Mouse (Mus musculus) retina, embryonic 14.5 days (tissue): ENCODE results near the gene Nmrk2.
"Not testable (repeated sequence)": the region's sequence is repeated elsewhere in the genome, so short reads cannot be mapped to it uniquely, and the experiment has no call there.

Experiments
- DNase-seq: peaks from one replicate; pipeline ENCODE4 v3.0.0-alpha.2; 2015; ENCODE audit warnings: low spot score

Gene Nmrk2

DNA sequence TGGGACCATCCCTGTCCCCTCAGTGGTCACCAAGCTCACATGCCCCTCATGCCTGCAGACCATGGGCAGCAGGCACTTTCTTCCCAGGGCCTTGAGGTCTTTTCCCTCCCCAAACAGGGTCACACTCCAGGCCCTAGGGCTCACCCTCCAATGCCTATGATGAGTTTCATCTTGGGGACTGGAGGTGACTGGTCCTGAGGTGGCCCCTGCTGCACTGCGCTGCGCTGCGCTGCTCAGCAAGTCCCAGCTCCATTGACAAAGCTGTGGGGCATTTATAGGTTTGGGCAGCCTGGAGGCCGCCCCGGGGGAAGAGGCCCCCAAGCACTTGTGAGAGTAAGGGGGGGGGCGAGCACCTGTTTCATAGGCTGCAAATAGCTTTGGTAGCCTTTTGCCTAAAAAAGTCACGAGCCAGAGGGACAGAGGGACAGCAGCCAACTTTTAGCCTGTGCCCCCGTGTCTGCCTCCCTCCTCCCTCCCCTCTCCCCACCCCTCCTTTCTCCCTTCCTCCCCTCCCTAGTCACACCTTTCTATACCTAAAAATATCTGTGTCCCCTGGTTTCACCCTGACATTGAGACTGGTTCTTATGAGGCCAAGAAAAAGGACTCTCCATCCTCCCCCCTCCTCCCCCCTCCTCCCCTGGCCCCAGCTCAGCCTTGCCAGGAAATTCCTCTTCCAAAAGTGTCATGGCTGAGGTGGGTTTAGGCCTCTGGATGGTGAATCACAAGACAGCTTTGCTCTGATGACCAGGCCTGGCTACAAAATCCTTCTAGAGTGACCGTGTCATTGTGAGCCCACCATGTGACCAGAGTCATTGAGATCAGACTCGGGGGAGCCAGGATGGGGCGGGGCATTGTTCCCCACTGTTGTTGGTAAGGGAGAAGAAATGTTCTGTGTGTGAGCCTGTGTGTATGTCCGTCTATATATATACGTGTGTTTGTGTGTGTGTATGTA lies at the start of gene Nmrk2:
Nmrk2 (minus strand) TSS at position 245 of the 952 bp plus-strand sequence.
- no peak for DNase-seq

DNA sequence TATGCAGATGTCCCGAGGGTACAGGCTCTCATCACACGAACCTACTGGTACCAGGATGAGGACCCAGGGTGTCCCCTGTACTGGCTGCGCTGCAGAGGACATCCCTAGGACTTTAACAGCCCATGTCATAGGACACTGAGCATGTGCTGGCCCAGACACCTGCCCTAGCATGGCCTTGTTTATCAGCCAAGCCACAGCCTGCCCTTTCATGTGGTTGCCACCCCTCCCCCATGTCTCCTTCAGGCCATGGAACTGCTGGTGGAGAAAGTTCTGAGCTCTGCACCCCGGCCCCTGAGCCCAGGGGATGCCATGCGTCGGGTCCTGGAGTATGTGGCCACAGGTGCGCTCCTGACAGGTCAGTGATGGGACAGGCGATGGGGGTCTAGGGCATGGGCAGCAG lies 47.6 kb upstream of the Nmrk2 start:
- no peak for DNase-seq

DNA sequence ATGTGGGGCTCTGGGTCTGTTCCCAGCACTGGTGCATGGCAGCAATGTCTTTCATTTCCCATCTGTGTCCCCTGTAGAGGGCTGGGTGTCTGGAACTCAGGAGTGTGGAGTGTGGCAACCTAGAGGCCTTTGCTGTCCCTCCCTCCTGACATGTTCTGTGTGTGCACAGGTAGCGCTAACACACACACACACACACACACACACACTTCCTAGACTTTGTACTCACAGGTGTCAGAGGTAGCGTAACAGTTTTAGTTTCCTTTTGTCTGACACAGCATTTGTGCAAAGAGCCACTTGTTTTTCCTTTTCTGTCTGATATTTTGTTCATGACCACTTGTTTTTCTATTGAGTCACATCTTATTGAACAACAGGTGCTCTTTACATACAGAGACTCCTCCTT lies 46.0 kb upstream of the Nmrk2 start:
- no peak for DNase-seq

DNA sequence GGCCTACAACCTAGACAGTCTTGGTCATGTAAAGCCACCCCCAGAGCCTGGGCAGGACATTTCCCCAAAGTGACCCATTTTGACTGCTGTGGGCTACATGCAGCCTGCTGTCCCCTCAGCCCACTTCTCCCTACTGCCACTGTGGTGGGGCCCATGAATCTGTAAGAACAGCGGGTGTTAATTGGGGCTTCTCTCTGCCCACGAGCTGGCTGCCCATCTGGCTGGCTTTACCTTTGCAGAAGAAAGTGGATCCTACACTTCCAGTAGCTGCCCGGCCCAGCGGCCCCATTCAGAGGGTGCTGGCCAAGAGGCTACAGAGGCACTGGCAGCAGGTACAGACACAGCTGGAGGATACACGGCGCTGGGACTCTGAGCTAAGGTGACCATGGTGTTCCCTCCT lies 43.3 kb upstream of the Nmrk2 start:
- no peak for DNase-seq

DNA sequence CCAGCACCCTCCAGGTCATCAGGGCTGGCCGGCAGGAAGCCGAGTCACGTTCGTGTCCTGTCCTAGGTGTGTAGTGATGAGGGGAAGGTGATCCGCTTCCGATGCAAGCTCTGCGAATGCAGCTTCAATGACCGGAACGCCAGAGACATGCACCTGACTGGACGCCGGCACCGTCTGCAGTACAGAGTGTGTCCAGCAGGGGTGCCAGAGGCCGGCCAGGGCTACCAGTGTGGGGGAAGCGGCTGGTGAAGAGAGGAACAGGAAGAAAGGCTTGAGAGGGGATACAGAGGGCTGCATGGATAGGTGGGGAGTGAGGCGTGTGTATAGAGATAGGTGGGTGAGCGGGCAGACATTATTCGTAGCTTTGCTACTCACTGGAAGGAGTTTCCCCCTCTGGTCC lies 42.7 kb upstream of the Nmrk2 start:
- DNase-seq, result peak; percentile 87

DNA sequence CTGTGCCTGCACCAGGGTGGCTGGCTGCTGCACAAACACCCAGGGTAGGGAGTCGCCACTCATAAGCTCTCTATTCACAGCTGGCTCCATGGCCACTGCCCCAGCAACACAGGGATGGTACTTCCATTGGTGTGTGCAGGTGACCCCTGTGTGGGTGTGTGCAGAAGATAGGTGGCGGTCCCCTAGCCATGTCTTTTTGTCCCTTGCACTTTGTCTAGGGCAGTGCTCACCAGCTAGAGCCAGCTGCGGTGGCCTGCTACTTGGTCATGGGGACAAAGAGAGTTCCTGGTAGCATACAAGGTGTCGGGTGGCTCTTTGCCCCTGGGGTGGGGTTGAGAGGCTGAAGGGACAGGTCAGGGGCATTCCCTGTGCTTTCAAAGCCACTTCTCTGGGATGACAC lies 42.3 kb upstream of the Nmrk2 start:
- DNase-seq, result no peak

DNA sequence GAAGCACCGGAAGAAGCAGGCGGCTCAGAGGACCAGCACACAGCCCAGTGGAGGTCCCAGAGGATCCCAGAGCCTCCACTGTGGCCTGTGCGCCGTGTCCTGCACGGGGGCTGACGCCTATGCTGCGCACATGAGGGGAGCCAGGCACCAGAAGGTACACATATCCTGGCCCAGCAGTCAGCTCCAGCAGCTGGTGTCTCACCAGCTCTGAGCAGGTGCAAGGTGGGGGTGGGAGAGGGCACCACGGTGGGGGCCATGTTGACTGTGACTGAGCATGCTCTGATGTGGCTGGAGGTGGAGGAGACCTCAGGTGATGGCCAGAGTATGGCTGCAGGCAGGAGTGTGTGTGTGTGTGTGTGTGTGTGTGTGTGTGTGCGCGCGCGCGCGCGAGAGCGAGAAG lies 40.2 kb upstream of the Nmrk2 start:
- DNase-seq, result no peak

DNA sequence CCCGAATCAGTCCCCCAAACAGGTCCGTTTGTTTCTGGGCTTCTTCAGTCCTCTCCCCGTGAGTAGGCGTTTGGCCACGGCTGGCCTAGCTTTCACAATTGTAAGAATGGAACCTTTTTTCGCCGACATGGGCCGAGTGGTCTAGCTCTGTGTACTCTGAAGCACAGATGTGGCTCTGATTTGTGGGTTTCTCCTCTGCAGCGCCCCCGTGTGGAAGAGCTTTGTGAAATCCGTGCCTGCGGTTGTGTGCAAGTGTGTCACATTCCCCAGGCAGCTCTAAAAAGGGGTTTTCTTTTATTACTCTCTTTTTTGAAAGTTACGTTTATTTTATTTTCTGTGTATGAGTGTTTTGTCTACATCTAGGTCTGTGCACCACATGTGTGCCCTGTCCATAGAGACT lies 39.0 kb upstream of the Nmrk2 start:
- peak; percentile 82 for DNase-seq

DNA sequence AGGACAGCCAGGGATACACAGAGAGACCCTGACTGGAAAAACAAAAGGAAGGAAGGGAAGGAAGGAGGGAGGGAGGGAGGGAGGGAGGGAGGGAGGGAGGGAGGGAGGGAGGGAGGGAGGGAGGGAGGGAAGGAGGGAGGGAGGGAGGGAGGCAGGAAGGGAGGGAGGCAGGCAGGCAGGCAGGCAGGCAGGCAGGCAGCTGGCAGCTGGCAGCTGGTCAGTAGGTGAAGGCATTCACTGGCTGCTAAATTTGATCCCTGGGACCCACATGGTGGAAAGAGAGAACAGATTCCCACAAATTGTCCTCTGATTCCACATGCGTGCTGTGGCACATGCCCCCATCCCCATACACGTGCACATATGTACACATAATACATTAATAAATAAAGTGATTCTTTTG lies 36.8 kb upstream of the Nmrk2 start:
- no peak for DNase-seq

DNA sequence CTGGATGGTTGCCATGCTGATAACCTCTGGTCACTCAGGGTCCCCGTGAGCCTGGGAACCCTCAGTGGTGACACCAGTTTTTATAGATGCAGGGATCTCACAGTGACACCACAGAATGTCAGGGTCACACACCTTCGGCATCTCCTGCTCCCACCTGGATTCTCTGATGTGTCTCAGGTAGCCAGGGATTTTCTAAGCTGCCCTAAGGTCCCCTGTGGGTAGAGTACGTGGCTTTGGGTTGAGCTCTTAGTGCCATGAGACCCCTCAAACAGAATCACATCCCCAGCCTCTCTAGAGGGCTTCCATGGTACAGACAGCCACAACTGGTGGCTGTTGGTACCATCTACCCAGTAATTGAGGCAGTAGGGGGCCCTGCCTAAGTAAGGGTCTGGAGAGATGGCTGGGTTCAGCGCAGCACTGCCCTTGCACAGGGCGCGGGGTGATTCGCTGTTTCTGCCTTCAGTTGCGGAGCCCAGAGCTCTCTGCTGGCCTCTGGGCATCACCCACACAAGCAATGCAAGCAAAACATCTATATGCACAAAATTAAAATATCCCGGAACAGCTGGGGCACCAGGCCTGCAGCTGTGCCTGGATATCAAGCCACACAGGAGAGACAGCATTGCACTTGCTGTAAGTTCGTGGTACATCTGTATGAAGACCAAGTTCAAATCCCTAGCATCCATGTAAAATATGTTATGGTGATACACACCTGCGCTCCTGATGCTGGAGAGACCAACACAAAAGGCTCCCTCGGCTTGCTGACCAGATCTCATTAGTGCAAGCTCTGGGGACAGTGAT lies 34.8 kb upstream of the Nmrk2 start:
- DNase-seq, result no peak

DNA sequence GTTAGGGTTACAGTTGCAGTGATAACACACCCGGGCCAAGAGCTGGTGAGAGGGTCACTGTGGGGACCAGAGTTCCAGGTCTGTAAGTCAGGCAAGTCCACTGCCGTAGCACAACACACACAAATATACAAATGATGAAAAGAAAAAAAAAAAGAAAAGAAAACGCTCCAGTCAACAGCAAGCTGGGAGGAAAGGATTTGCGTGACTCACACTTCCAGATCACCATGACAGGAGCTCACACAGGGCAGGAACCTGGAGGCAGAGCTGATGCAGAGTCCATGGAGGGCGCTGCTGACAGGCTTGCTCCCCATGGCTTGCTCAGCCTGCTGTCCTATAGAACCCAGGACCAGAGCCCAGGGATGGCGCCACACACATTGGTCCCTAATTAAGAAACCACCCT lies 32.4 kb upstream of the Nmrk2 start:
- no peak for DNase-seq

DNA sequence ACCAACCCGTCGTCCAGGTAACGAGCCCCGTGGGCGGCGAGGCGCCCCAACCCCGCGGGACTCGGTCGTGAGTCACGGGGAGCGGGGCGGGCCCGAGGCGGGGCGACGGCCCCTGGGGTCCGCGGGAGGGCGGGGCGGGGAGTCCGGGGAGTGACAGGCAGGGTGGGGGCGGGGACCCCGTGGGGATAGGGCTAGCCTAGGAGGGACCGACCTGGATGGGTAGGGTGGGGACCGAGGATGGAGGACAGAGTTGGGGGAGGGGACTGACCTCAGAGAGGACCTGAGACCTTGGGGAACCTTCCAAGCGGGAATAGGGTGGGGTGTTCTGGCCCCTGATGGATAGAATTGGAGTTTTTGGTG lies 31.4 kb upstream of the Nmrk2 start:
- no peak for DNase-seq

DNA sequence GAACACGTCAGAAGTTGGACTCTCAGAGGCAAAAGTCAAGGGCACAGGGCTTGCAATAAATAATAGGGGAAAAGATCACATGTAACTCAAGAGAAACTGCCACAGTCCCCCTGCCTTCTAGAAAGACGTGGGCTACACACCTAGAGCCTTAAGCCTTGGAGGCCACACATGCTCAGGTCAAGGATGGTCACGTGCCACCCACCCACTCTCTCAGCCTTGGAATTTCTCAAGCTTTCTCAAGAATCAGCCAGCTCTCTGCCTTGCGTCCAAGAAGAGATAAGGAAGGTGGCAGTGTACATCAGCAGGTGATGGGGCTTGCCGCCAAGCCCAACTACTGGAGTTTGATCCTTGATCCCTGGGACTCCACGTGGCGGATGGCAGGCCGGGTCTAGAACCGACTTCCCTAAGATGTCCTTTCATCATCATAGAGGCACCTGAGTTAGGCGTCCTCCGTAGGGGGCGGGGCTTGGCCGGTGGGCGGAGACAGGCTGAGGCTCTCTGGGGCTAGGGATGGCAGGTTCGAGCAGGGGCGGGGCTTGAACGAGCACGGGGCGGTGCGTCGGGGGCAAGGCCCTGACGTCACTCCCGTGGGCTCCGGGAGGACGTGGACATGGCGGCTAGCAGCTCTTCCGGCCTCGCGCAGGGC lies 30.9 kb upstream of the Nmrk2 start, which contains the start of gene Zfr2:
Zfr2 (plus strand) TSS at position 576 of the 646 bp plus-strand sequence.
- DNase-seq, result peak; percentile 85

DNA sequence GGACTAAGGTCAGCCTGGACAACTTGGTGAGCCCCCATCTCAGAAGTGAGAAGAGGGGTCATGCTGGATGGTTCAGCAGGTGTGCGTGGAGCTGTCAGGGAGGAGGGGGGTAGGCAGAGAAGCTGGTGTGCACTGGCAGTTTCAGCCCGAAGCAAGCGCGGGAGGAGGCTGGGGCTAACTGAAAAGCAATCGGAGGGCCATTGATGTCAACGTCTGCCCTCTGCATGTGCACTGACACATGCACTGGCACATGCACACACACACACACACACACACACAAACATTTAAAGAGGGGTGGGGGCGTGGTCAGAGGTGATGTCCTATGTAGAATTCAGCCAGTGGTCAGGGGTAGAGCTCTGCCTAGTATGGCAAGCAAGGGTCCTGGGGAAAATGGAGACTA lies 29.6 kb upstream of the Nmrk2 start:
- no peak for DNase-seq

DNA sequence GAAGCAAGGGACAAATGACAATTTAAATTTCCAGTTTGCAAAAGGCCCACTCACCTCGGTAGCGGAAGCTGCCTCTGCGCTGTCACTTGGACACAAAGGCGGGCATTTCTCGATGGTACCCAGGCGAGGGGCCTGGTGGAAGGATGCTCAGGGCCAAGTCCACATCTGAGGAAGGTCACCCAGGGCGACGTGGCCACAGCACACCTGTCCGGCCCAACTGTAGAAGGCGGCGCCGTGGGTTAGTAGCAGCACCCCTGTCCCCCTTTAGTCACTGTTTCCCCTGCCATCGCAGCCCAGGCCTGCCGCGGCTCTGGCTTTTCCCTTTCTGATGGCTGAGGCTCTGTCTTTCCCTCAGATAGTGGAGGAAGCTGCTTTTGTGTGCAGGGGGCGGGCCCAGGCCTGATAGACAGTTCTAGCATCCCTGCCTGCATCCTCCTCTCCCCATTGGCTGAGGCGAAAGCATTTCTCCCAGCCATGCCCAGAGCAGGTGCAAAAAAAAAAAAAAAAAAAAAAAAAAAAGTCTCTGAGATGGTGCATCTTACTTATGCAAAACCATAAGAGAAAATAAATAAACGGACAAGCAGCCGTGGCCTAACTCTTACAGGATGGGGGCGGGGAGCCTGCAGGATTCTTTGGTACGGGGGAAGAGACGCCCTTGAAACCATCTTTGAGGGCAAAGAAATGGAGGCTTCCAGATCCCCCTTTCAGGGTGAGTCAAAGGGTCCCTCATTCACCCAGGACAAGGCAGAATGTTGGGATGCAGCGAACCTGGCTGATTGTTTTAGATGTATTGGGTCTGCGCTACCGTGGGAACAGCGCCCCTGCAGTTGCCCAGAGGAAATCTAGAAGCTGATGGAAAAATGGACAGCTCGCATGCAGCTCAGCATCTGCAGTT lies 28.8 kb upstream of the Nmrk2 start, which contains the start of gene Atcay:
Atcay (minus strand) TSS at position 396 of the 895 bp plus-strand sequence.
- DNase-seq, result peak; percentile 75

DNA sequence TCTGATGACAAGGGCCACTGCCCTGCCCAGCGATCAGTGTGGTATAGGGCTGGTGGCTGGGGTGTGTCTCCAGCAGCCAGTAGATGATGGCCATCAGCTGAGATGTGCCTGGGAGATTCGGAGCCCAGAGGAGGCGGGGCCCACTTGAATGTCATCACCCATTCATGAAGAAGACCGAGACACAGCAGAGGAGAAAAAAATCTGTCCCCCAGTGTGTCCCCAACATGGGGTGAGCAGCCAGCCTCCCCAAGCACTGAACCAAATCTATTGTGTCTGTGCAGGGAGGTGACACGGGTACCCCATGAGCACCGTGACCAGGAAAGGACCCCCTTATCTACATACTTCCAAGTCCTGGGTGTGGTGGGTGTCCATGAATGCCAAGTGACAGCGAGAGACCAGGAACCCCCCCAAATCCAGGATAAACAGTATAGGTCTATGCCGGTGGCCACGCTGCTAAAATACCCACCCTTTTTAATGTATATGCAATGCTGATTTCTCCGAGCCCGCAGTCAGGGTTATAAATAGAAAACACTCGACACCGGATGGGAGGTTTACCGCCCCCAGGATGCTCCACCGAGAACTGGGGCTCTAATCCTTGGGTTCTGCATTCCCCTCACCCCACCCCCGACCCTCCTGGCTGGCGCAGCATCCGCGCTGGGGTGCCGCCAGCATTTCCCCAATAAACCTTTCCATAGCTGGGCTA lies 28.0 kb upstream of the Nmrk2 start:
- no peak for DNase-seq

DNA sequence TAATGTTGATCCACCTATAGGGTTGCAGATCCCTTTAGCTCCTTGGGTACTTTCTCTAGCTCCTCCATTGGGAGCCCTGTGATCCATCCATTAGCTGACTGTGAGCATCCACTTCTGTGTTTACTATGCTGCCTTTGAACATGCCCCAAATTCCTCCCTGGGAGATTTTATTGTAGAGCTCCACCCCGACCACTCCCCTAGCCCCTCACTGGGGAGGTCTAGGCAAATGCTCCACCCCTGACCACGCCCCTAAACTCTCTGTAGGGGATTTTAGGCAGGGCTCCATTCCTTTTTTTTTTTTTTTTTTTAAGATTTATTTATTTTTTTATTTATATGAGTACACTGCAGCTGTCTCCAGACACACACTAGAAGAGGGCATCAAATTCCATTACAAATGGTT lies 21.9 kb upstream of the Nmrk2 start:
- not testable (repeated sequence) for DNase-seq

DNA sequence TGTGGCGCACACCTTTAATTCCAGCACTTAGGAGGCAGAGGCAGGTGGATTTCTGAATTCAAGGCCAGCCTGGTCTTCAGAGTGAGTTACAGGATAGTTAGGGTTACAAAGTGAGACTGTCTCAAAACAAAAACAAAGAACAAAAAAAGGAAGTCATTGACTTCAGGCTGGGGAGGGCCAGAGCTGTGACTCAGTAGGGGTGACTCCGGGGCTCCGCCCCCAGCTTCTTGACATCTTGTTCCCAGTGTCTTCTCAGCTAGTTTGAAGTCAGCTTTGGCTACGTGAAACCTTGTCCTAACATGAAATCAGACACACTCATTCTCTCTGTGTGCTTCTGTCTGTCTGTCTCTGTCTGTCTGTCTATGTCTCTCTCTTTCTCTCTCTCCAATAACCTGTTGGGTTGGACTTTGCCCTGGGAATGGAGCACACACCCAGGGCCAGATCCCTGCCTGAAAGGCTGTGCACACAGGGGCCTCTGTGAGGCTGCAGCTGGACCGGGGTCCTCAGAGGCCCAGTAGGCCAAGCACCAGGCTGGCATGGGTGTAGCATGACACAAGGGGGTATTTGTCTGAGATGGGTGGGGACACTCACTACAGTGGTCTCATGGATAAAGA lies 19.7 kb upstream of the Nmrk2 start:
- no peak for DNase-seq

DNA sequence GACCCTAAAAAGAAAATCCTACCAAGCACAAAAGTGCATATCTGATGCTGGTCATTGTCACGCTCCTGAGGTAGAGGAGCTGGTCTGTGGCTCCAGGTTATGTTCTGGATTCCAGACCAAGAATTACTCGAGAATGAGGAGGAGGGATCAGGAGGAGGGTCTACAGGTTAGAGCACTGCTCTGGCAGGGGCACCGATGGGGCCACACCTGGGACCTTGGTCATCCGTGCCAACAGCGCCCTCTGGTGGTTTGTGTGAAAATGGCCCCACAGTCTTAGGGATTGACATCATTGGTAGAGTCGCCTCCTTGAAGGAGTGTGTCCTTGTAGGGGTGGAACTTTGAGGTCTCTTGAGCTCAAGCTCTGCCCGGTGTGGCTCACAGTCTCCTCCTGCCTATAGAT lies 16.1 kb upstream of the Nmrk2 start:
- peak; percentile 69 for DNase-seq

DNA sequence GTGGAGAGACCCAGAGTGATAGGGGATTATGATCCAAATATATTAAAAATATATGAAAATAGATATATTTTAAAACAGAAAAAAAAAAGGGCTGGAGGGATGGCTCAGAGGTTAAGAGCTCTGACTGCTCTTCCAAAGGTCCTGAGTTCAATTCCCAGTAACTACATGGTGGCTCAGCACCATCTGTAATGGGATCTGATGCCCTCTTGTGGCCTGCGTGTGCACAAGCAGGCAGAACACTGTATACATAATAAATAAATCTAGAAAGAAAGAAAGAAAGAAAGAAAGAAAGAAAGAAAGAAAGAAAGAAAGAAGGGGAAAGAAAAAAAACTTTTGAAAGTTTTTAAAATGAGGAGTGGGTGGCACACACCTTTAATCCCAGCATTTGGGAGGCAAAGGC lies 15.4 kb upstream of the Nmrk2 start:
- DNase-seq, result peak; percentile 55
